Mouse (Mus musculus): ENCODE data around the gene Psmd7. TPM values are rescaled to one million over a fixed set of nuclear protein-coding genes. Genes with fewer than 3 reads are reported as not detected.

The Psmd7 gene
- polyA plus RNA-seq, 1 experiment from 2014 or later = 136 TPM

- Histone ChIP-seq H3K27ac (ENCODE audit: low read length) (no peak overlapping the region), H3K4me3 (ENCODE audit: low read depth, low read length) (no peak overlapping the region), H3K36me3 (ENCODE audit: insufficient read depth, low read length) (no peaks in the 10 kb centered on the region), H3K27me3 (replicated peaks; ENCODE audit: insufficient read depth, low read length) (no peaks in the 10 kb centered on the region), H3K9me3 (ENCODE audit: low read length) (no peaks in the 10 kb centered on the region), H3K4me1 (ENCODE audit: insufficient read depth, low read depth, low read length) (no peaks in the 10 kb centered on the region), H3K4me2 (replicated peaks; ENCODE audit: low read depth, low read length) (no peak overlapping the region), H3K9ac (replicated peaks; ENCODE audit: low read depth) (no peak overlapping the region)
- 54% methylated on average over 4 of the region's 4 CpGs for WGBS
- DNase-seq (ENCODE audit: low spot score) (peak; percentile 65), ATAC-seq (peak; percentile 62)
- TF ChIP-seq CTCF (IDR thresholded peaks at IDR 0.05) = peak; percentile 85
- no peak for TF ChIP-seq EP300 (IDR thresholded peaks at IDR 0.05)
Measured at GRCm38 (mm10) chr8:107572497-107572896, 15.8 kb downstream of the Psmd7 start.

GRCm38 (mm10) chr8:107571486-107572135 lies 16.7 kb downstream of the Psmd7 start:
- no peaks in the 10 kb centered on the region for H3K4me1 ChIP-seq (ENCODE audit: insufficient read depth, low read depth, low read length)
- H3K9ac ChIP-seq (replicated peaks; ENCODE audit: low read depth) = no peak overlapping the region
- H3K4me3 ChIP-seq (ENCODE audit: low read depth, low read length) = no peak overlapping the region
- no peaks in the 10 kb centered on the region for H3K9me3 ChIP-seq (ENCODE audit: low read length)
- no peaks in the 10 kb centered on the region for H3K27me3 ChIP-seq (replicated peaks; ENCODE audit: insufficient read depth, low read length)
- no peak overlapping the region for H3K4me2 ChIP-seq (replicated peaks; ENCODE audit: low read depth, low read length)
- no peaks in the 10 kb centered on the region for H3K36me3 ChIP-seq (ENCODE audit: insufficient read depth, low read length)
- 53% methylated on average over 7 of the region's 7 CpGs for WGBS
- no peak for DNase-seq (ENCODE audit: low spot score)
- no peak for TF ChIP-seq CTCF (IDR thresholded peaks at IDR 0.05)
- TF ChIP-seq EP300 (IDR thresholded peaks at IDR 0.05) = no peak
- peak; percentile 51 for ATAC-seq
- H3K27ac ChIP-seq (ENCODE audit: low read length) = no peak overlapping the region

- Histone ChIP-seq H3K4me3 (ENCODE audit: low read depth, low read length) (no peak overlapping the region), H3K9ac (replicated peaks; ENCODE audit: low read depth) (no peak overlapping the region), H3K36me3 (ENCODE audit: insufficient read depth, low read length) (no peaks in the 10 kb centered on the region), H3K9me3 (ENCODE audit: low read length) (no peaks in the 10 kb centered on the region), H3K4me2 (replicated peaks; ENCODE audit: low read depth, low read length) (no peak overlapping the region), H3K27ac (ENCODE audit: low read length) (no peak overlapping the region), H3K4me1 (ENCODE audit: insufficient read depth, low read depth, low read length) (no peaks in the 10 kb centered on the region), H3K27me3 (replicated peaks; ENCODE audit: insufficient read depth, low read length) (no peaks in the 10 kb centered on the region)
- no peak for DNase-seq (ENCODE audit: low spot score)
- no peak for ATAC-seq
- WGBS = 63% methylated on average over 2 of the region's 2 CpGs
- no peak for TF ChIP-seq CTCF (IDR thresholded peaks at IDR 0.05)
- no peak for TF ChIP-seq EP300 (IDR thresholded peaks at IDR 0.05)
Measured at GRCm38 (mm10) chr8:107571046-107571445, 17.2 kb downstream of the Psmd7 start.

- 60% methylated on average over 9 of the region's 9 CpGs for WGBS
Measured at GRCm38 (mm10) chr8:107562164-107562563, 26.1 kb downstream of the Psmd7 start.

GRCm38 (mm10) chr8:107560820-107561536 lies 27.3 kb downstream of the Psmd7 start:
- ATAC-seq (peak; percentile 61; the same call in 1 of the 2 replicates), DNase-seq (ENCODE audit: low spot score) (peak; percentile 33)
- TF ChIP-seq EP300 (IDR thresholded peaks at IDR 0.05) = no peak
- no peak for TF ChIP-seq CTCF (IDR thresholded peaks at IDR 0.05)
- Histone ChIP-seq H3K9ac (replicated peaks; ENCODE audit: low read depth) (no peak overlapping the region), H3K9me3 (ENCODE audit: low read length) (no peaks in the 10 kb centered on the region), H3K27me3 (replicated peaks; ENCODE audit: insufficient read depth, low read length) (no peaks in the 10 kb centered on the region), H3K4me2 (replicated peaks; ENCODE audit: low read depth, low read length) (peak overlapping the region; percentile 18), H3K4me1 (ENCODE audit: insufficient read depth, low read depth, low read length) (no peaks in the 10 kb centered on the region), H3K27ac (ENCODE audit: low read length) (no peak overlapping the region), H3K4me3 (ENCODE audit: low read depth, low read length) (0 out of 2 replicates have a peak overlapping the region, but pooled peaks have one; percentile 14), H3K36me3 (ENCODE audit: insufficient read depth, low read length) (peaks cover 3% of the 10 kb centered on the region; the same call in 1 of the 2 replicates)
- 35% methylated on average over 16 of the region's 16 CpGs for whole genome bisulfite sequencing

More at GRCm38 (mm10) chr8:107562164-107562563, 26.1 kb downstream of the Psmd7 start:
- no peaks in the 10 kb centered on the region for H3K27me3 ChIP-seq (replicated peaks; ENCODE audit: insufficient read depth, low read length)
- ATAC-seq (no peak), DNase-seq (ENCODE audit: low spot score) (no peak)
- H3K27ac ChIP-seq (ENCODE audit: low read length) = no peak overlapping the region
- H3K36me3 ChIP-seq (ENCODE audit: insufficient read depth, low read length) = no peaks in the 10 kb centered on the region
- H3K9ac ChIP-seq (replicated peaks; ENCODE audit: low read depth) = no peak overlapping the region
- TF ChIP-seq CTCF (IDR thresholded peaks at IDR 0.05) (no peak), EP300 (IDR thresholded peaks at IDR 0.05) (no peak)
- no peak overlapping the region for H3K4me2 ChIP-seq (replicated peaks; ENCODE audit: low read depth, low read length)
- no peaks in the 10 kb centered on the region for H3K4me1 ChIP-seq (ENCODE audit: insufficient read depth, low read depth, low read length)
- H3K9me3 ChIP-seq (ENCODE audit: low read length) = no peaks in the 10 kb centered on the region
- no peak overlapping the region for H3K4me3 ChIP-seq (ENCODE audit: low read depth, low read length)

GRCm38 (mm10) chr8:107556511-107556936 lies 31.7 kb downstream of the Psmd7 start:
- TF ChIP-seq CTCF (IDR thresholded peaks at IDR 0.05) = no peak
- no peak for TF ChIP-seq EP300 (IDR thresholded peaks at IDR 0.05)
- ATAC-seq (no peak), DNase-seq (ENCODE audit: low spot score) (no peak)
- H3K9ac ChIP-seq (replicated peaks; ENCODE audit: low read depth) = no peak overlapping the region
- H3K4me1 ChIP-seq (ENCODE audit: insufficient read depth, low read depth, low read length) = no peaks in the 10 kb centered on the region
- H3K36me3 ChIP-seq (ENCODE audit: insufficient read depth, low read length) = peaks cover 11% of the 10 kb centered on the region
- no peak overlapping the region for H3K4me2 ChIP-seq (replicated peaks; ENCODE audit: low read depth, low read length)
- WGBS = 42% methylated on average over 12 of the region's 12 CpGs
- no peak overlapping the region for H3K4me3 ChIP-seq (ENCODE audit: low read depth, low read length)
- H3K27ac ChIP-seq (ENCODE audit: low read length) = no peak overlapping the region
- no peaks in the 10 kb centered on the region for H3K27me3 ChIP-seq (replicated peaks; ENCODE audit: insufficient read depth, low read length)
- H3K9me3 ChIP-seq (ENCODE audit: low read length) = no peaks in the 10 kb centered on the region
